Mouse (Mus musculus): ENCODE results near the gene Cdc42.

The Cdc42 gene

GRCm38 (mm10) chr4:137287206-137287605 lies 70.3 kb downstream of the Cdc42 start:
- no peak for ATAC-seq (ENCODE audit: insufficient number of reproducible peaks, low FRiP score, low TSS enrichment)

- no peak for ATAC-seq (ENCODE audit: insufficient number of reproducible peaks, low FRiP score, low TSS enrichment)
Observed at GRCm38 (mm10) chr4:137286662-137286953, 70.9 kb downstream of the Cdc42 start.

- ATAC-seq (ENCODE audit: insufficient number of reproducible peaks, low FRiP score, low TSS enrichment): no peak
Observed at GRCm38 (mm10) chr4:137285876-137286661, 71.5 kb downstream of the Cdc42 start.

GRCm38 (mm10) chr4:137283407-137283732 lies 74.2 kb downstream of the Cdc42 start:
- ATAC-seq (ENCODE audit: insufficient number of reproducible peaks, low FRiP score, low TSS enrichment): no peak

GRCm38 (mm10) chr4:137282584-137283406 lies 74.7 kb downstream of the Cdc42 start:
- no peak for ATAC-seq (ENCODE audit: insufficient number of reproducible peaks, low FRiP score, low TSS enrichment)

GRCm38 (mm10) chr4:137282122-137282521 lies 75.4 kb downstream of the Cdc42 start:
- ATAC-seq (ENCODE audit: insufficient number of reproducible peaks, low FRiP score, low TSS enrichment): no peak

- no peak for ATAC-seq (ENCODE audit: insufficient number of reproducible peaks, low FRiP score, low TSS enrichment)
Observed at GRCm38 (mm10) chr4:137281273-137281672, 76.2 kb downstream of the Cdc42 start.

- no peak for ATAC-seq (ENCODE audit: insufficient number of reproducible peaks, low FRiP score, low TSS enrichment)
Observed at GRCm38 (mm10) chr4:137279346-137279745, 78.2 kb downstream of the Cdc42 start.

GRCm38 (mm10) chr4:137278144-137279040 lies 79.1 kb downstream of the Cdc42 start:
- ATAC-seq (ENCODE audit: insufficient number of reproducible peaks, low FRiP score, low TSS enrichment): no peak

GRCm38 (mm10) chr4:137277600-137278143 lies 79.8 kb downstream of the Cdc42 start:
- ATAC-seq (ENCODE audit: insufficient number of reproducible peaks, low FRiP score, low TSS enrichment): no peak

GRCm38 (mm10) chr4:137277166-137277513 lies 80.4 kb downstream of the Cdc42 start, which contains the start of gene Wnt4:
TSS of gene Wnt4 (plus strand) at chr4:137277489.
- peak; percentile 15; the same call in 1 of the 2 replicates for ATAC-seq (ENCODE audit: insufficient number of reproducible peaks, low FRiP score, low TSS enrichment)

GRCm38 (mm10) chr4:137276443-137277165 lies 80.9 kb downstream of the Cdc42 start:
- ATAC-seq (ENCODE audit: insufficient number of reproducible peaks, low FRiP score, low TSS enrichment): no peak

- no peak for ATAC-seq (ENCODE audit: insufficient number of reproducible peaks, low FRiP score, low TSS enrichment)
Observed at GRCm38 (mm10) chr4:137274304-137274703, 83.2 kb downstream of the Cdc42 start.

- no peak for ATAC-seq (ENCODE audit: insufficient number of reproducible peaks, low FRiP score, low TSS enrichment)
Observed at GRCm38 (mm10) chr4:137271856-137272255, 85.7 kb downstream of the Cdc42 start.
